Mouse (Mus musculus) midbrain, embryonic 15.5 days (tissue): Measurements from ENCODE around the gene Castor1. TPM values are rescaled to one million over a fixed set of nuclear protein-coding genes. Genes with fewer than 3 reads are reported as not detected.
"Not testable (repeated sequence)": the region's sequence is repeated elsewhere in the genome, so short reads cannot be mapped to it uniquely, and the experiment has no call there.

ENCODE experiments used
- ATAC-seq: fragments of 200-750 bp; cut with Nextera tagmentation; replicated peaks from 2 replicates; pipeline ENCODE4 v1.8.0; 2017; ENCODE audit warnings: moderate TSS enrichment
- H3K27ac ChIP-seq: fragments of 300-500 bp; sonication (generic); 2 replicates; pipeline ENCODE4 v1.5.1; 2015; ENCODE audit warnings: mild to moderate bottlenecking, inconsistent platforms
- H3K27me3 ChIP-seq: fragments of 300-500 bp; sonication (generic); replicated peaks from 2 replicates; pipeline ENCODE4 v1.6.1; 2015; ENCODE audit warnings: inconsistent platforms
- H3K36me3 ChIP-seq: fragments of 300-500 bp; sonication (generic); replicated peaks from 2 replicates; pipeline ENCODE4 v1.6.1; 2015; ENCODE audit warnings: inconsistent platforms
- H3K4me1 ChIP-seq: fragments of 300-500 bp; sonication (generic); 2 replicates; pipeline ENCODE4 v1.6.1; 2015; ENCODE audit warnings: inconsistent platforms
- H3K4me2 ChIP-seq: fragments of 300-500 bp; sonication (generic); 2 replicates; pipeline ENCODE4 v1.6.1; 2015; ENCODE audit warnings: inconsistent platforms, mild to moderate bottlenecking, moderate library complexity
- H3K4me3 ChIP-seq: fragments of 300-500 bp; sonication (generic); 2 replicates; pipeline ENCODE4 v1.5.1; 2015; ENCODE audit warnings: mild to moderate bottlenecking, inconsistent platforms
- H3K9ac ChIP-seq: fragments of 300-500 bp; sonication (generic); 2 replicates; pipeline ENCODE4 v1.6.1; 2015; ENCODE audit warnings: mild to moderate bottlenecking, inconsistent platforms
- H3K9me3 ChIP-seq: fragments of 300-500 bp; sonication (generic); 2 replicates; pipeline ENCODE4 v1.6.1; 2016; ENCODE audit warnings: inconsistent platforms
- WGBS: fragments of 180-500 bp; shearing (Covaris S2); methylation state at CpG from one replicate; pipeline ENCODE4 v1.1.7; 2015; ENCODE audit warnings: mixed read lengths; 5-methylcytosine and 5-hydroxymethylcytosine counted together
- polyA plus RNA-seq: library from polyadenylated mRNA; unstranded; fragments of >200 nt; fragmentation: Nextera tagmentation; extraction: Ambion mirVana; gene quantifications from 2 replicates; pipeline ENCODE4 v1.2.1, GENCODE M21; 2015

Gene Castor1
- polyA plus RNA-seq, result 2.6 and 3.6 TPM in 2 replicates

DNA sequence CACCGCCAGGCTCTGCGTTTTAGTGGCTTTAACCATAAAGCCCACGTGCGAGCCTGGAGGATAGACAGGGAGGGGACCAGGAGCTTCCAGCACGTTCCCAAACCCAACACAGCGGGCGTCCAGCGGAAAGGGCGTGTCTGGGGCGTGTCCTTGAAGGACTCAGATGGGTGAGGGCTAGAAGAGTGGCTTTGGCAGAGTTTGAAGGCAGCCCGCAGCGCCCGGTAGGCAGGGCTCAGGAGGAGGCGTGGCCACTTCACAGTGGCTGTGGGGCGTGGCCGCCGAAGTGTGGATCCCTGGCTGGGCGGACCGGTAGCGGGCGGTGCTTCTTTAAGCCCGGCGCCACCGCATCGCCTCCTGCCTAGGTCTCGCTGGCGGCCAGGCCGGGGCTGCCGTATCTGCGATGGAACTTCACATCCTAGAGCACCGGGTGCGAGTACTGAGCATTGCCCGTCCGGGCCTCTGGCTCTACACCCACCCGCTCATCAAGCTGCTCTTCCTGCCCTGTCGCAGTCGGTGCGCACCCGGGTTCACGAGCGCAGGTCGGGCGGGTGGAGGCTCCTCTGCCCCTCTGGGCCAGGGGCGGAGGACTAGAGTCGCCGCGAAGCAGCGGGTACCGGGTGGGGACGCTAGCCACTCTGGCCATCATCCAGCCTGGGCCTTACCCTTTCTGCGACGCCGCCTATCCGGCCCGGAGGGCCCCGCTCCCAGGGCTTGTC lies at the start of gene Castor1:
Castor1 (plus strand) TSS at position 312 of the 716 bp plus-strand sequence.
- peak; percentile 46 for ATAC-seq
- WGBS, result 1% methylated on average over 56 of the region's 56 CpGs
- H3K9me3 ChIP-seq, result no peaks in the 10 kb centered on the region
- peak within 1 kb of the TSS; percentile 40 for H3K4me3 ChIP-seq
- peaks cover 26% of the 10 kb centered on the region for H3K27me3 ChIP-seq
- peaks cover 10% of the 10 kb centered on the region for H3K4me1 ChIP-seq
- H3K36me3 ChIP-seq, result peaks cover 5% of the 10 kb centered on the region; the same call in 1 of the 2 replicates
- no peak within 1 kb of the TSS for H3K27ac ChIP-seq
- H3K4me2 ChIP-seq, result peak within 1 kb of the TSS; percentile 77
- peak within 1 kb of the TSS; percentile 33; the same call in 1 of the 2 replicates for H3K9ac ChIP-seq

DNA sequence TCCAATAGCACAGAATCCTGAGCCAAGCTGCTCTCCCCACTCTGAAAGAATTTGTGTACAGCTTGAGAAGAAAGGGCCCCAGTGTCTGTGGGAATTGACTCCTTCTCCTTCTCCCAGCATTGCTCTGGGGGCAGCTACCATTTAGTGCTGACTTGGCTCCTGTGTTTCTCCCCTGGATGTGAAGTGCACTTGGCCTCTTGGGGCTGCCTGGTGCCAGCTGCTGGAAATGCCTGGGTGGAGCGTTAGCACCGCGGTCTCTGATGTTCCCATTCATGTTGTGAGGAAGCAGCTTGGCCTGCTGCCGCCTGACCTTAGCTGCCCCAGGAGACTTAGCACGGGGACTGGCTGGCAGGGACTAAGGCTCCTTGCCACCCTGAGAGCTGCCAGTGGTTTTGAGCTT lies 43.4 kb upstream of the Castor1 start:
- Histone ChIP-seq H3K4me1 (no peaks in the 10 kb centered on the region), H3K4me2 (no peak overlapping the region), H3K9ac (no peak overlapping the region), H3K9me3 (no peaks in the 10 kb centered on the region), H3K27me3 (no peaks in the 10 kb centered on the region), H3K4me3 (no peak overlapping the region), H3K27ac (no peak overlapping the region), H3K36me3 (peaks cover 96% of the 10 kb centered on the region)
- WGBS, result 78% methylated on average over 5 of the region's 5 CpGs
- 0 out of 2 replicates have a peak, but pooled peaks have one; percentile 37 for ATAC-seq

DNA sequence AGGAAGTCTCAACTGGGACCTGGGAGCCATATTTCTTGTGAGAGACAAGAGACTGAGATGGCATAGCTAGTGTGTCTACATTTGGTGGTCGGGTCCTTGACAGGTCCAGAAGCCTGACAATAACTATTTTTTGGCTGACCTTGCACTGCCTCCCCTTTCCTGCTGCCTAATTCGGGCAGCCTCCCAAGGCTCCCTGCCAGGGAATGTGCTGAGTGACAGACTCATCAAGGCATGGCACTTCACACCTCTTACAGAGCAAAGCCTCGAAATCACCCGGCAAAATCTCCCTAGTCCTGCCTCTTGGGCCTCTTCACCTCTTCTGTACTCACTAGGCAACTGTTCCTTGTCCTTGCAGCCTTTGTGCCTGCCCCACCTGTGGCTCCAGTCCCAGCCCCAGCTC lies 40.3 kb upstream of the Castor1 start:
- 92% methylated on average over 4 of the region's 4 CpGs for WGBS
- no peak overlapping the region for H3K4me3 ChIP-seq

DNA sequence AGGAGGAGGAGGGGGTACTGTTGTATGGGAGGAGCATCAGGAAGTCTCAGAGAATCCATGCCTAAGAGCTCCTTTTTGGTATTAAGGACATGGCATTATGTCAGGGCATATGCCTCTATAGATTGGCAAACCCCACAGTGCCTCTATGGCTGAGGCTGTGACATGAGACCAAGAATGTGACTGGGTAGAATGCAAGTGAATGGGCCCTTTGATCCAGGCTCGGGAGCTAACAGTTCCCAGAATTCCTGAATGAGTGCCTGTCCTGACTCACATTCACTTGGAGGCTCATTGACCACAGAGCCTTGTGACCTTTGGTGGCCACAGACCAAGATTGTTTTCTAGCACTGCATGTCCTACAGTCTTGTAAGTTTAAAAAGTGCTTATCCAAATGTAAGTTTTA lies 36.0 kb upstream of the Castor1 start:
- no peaks in the 10 kb centered on the region for H3K9me3 ChIP-seq
- no peaks in the 10 kb centered on the region for H3K27me3 ChIP-seq
- ATAC-seq, result no peak
- no peak overlapping the region for H3K9ac ChIP-seq
- peaks cover under 1% of the 10 kb centered on the region; the same call in 1 of the 2 replicates for H3K4me1 ChIP-seq
- H3K36me3 ChIP-seq, result peaks cover 56% of the 10 kb centered on the region
- H3K4me3 ChIP-seq, result no peak overlapping the region
- no peak overlapping the region for H3K27ac ChIP-seq
- H3K4me2 ChIP-seq, result no peak overlapping the region
- 9% methylated on average over 1 of the region's 1 CpGs for WGBS

More for the DNA sequence above, 40.3 kb upstream of the Castor1 start:
- no peak overlapping the region for H3K4me2 ChIP-seq
- H3K27ac ChIP-seq, result no peak overlapping the region
- no peak overlapping the region for H3K9ac ChIP-seq
- peaks cover 93% of the 10 kb centered on the region for H3K36me3 ChIP-seq
- no peaks in the 10 kb centered on the region for H3K9me3 ChIP-seq
- H3K4me1 ChIP-seq, result no peaks in the 10 kb centered on the region
- ATAC-seq, result no peak
- no peaks in the 10 kb centered on the region for H3K27me3 ChIP-seq

DNA sequence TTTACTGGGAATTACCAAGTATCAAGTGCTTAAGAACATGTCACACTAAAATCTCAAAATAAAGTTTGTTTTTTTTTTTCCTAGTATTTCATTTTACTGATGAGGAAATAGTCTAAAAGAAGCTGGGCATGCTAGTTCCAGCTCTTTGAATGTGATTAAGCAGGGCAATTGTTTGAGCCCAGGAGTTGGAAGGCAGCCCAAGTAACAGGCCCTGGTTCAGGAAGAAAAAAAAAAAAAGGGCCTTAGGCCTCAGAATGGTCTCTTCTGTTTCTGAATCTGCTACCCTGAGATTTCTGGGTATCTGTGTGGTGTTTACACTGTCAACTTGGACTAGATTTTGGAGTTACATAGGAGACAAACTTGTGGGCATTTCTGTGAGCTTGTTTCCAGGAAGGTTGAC lies 34.5 kb upstream of the Castor1 start:
- no peak for ATAC-seq
- no peaks in the 10 kb centered on the region for H3K27me3 ChIP-seq
- no peak overlapping the region for H3K9ac ChIP-seq
- H3K36me3 ChIP-seq, result peaks cover 42% of the 10 kb centered on the region
- peaks cover 15% of the 10 kb centered on the region for H3K4me1 ChIP-seq
- H3K4me3 ChIP-seq, result no peak overlapping the region
- H3K4me2 ChIP-seq, result no peak overlapping the region
- H3K27ac ChIP-seq, result no peak overlapping the region
- H3K9me3 ChIP-seq, result no peaks in the 10 kb centered on the region

DNA sequence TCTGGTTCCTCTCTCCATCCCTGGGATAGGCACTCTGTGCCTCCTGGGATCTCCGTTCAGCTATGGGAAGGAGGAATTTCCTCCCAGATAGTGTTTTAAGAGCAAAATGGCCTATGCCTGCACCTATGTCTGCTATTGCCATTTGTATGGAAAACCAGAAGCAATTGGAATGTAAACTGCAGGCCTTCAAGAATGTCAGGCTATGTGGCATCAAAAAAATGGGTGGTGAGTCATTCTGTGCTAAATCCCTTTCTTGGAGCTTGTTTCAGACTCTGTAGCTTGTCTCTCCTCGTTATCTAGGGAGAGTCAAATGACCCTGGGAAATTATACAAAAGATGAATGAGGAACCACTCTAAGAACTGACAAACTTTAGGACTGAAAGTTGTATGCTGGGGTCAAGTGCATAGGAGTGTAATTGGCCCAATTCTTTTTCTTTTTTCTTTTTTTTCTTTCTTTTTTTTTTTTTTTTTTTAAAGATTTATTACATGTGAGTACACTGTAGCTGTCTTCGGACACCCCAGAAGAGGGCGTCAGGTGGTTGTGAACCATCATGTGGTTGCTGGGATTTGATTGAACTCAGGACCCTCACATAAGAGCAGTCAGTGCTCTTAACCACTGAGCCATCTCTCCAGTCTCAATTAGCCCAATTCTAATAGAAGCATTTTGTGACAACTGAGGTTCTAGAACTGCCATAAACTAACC lies 33.6 kb upstream of the Castor1 start:
- no peak overlapping the region; the same call in 1 of the 2 replicates for H3K27ac ChIP-seq
- ATAC-seq, result no peak
- peaks cover 33% of the 10 kb centered on the region for H3K36me3 ChIP-seq
- 79% methylated on average over 4 of the region's 4 CpGs for WGBS
- H3K9me3 ChIP-seq, result no peaks in the 10 kb centered on the region
- H3K27me3 ChIP-seq, result no peaks in the 10 kb centered on the region
- no peak overlapping the region for H3K4me3 ChIP-seq
- H3K4me1 ChIP-seq, result peaks cover 16% of the 10 kb centered on the region
- H3K4me2 ChIP-seq, result no peak overlapping the region
- no peak overlapping the region for H3K9ac ChIP-seq

DNA sequence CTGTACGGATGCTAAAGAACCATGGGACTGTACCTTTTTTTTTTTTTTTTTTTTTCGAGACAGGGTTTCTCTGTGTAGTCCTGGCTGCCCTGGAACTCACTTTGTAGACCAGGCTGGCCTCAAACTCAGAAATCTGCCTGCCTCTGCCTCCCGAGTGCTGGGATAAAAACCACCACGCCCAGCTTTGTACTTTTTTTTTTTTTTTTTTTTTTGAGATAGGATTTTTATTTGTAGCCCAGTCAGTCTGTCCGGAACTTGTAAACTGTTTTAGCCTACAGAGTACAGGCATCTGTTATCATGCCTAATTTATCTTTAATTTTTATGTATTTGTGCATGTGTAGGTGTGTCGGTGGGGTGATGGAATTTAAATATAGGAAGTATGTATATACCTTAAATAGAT lies 32.5 kb upstream of the Castor1 start:
- Histone ChIP-seq H3K4me1 (peaks cover 18% of the 10 kb centered on the region), H3K36me3 (peaks cover 23% of the 10 kb centered on the region)
- WGBS, result 92% methylated on average over 6 of the region's 6 CpGs
- not testable (repeated sequence) for H3K9ac ChIP-seq, ATAC-seq, H3K27me3 ChIP-seq, H3K4me2 ChIP-seq, H3K4me3 ChIP-seq, H3K27ac ChIP-seq, H3K9me3 ChIP-seq

DNA sequence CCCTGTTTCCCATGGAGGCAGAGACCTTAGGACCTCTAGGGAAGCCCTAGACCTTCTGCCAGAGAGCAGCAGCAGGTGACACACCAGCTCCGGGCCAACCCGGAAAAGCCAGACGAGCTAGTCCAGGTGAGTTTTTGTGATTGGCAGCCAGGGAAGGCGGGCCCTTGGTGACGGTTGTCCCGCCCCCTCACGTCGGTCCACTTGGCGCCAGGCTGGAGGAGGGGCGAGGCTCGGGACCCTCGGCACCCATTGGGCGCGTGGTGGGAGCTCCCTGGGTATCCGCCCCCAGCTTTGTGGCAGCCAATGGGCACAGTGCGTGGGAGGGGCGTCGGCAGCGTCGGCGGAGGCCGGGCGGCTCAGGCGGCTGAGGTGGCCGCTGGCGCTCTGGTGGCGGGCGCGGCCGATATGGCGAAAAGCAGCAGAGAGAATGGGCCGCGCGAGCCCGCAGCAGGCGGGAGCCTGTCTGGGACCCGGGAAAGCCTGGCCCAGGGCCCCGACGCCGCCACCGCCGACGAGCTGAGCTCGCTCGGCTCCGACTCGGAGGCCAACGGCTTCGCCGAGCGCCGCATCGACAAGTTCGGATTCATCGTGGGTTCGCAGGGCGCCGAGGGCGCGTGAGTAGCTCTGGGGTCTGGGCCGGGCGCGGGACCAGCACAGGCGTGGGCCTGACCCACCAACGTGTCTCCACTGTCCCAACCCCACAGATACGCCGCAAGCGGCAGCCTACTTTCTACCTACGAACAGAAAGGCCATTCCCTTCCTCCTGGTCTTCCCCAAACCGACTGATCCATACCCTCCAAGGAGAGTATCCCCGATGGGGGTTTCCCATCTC lies 31.3 kb upstream of the Castor1 start, which contains the start of gene Tbc1d10a:
Tbc1d10a (plus strand) TSS at position 304 of the 832 bp plus-strand sequence.
- peaks cover 14% of the 10 kb centered on the region for H3K36me3 ChIP-seq
- under 1% methylated on average over 70 of the region's 71 CpGs for WGBS
- peak within 1 kb of the TSS; percentile 80 for H3K27ac ChIP-seq

DNA sequence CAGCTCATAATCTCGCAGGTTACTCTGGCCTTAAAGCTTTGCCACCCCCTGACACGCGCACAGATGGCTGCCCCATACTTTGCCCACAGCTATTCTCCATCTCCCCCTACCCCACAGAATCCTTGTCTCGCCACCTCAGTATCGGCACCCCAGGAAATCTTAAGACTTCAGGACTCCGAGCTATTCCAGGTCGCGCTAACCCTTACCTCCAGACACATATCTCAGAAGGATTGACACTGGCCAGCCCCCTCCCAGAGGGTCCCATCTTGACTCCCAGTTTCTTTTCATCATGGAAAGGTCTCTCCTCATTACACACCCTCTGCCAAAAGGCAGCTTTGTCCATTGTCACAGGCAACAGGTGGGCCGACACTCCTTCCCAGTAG lies 30.7 kb upstream of the Castor1 start:
- Histone ChIP-seq H3K9ac (peak overlapping the region; percentile 93), H3K4me3 (peak overlapping the region; percentile 92), H3K9me3 (no peaks in the 10 kb centered on the region), H3K36me3 (peaks cover 9% of the 10 kb centered on the region), H3K4me2 (peak overlapping the region; percentile 89), H3K27me3 (no peaks in the 10 kb centered on the region), H3K27ac (peak overlapping the region; percentile 80; the same call in 1 of the 2 replicates), H3K4me1 (peaks cover 26% of the 10 kb centered on the region)
- peak; percentile 10; the same call in 1 of the 2 replicates for ATAC-seq
- 11% methylated on average over 9 of the region's 9 CpGs for WGBS

More for the DNA sequence above, 31.3 kb upstream of the Castor1 start, which contains the start of gene Tbc1d10a:
- peak within 1 kb of the TSS; percentile 92 for H3K4me3 ChIP-seq
- no peaks in the 10 kb centered on the region for H3K9me3 ChIP-seq
- H3K4me2 ChIP-seq, result peak within 1 kb of the TSS; percentile 89
- H3K27me3 ChIP-seq, result no peaks in the 10 kb centered on the region
- ATAC-seq, result peak; percentile 100
- peaks cover 26% of the 10 kb centered on the region for H3K4me1 ChIP-seq
- H3K9ac ChIP-seq, result peak within 1 kb of the TSS; percentile 93

DNA sequence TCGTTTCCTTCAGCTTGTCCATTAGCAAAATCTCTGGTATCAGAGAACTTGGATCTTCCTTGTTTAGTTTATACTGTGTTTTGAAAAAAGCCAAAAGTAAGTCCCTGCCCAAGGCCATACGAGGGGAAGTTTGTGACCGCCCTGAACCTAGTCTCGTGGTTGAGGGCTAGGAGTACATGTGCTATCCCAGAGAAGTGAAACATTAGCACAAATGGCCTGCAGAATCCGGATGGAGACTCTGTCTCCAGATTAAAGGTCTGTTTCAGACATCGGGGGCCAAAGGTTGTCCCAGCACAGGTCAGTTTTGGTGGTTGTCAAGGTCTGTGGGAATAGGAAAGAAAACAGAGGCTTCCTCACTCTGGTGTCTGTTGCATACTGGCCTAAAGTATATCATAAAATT lies 28.8 kb upstream of the Castor1 start:
- Histone ChIP-seq H3K4me3 (no peak overlapping the region), H3K36me3 (no peaks in the 10 kb centered on the region), H3K9me3 (no peaks in the 10 kb centered on the region), H3K4me2 (no peak overlapping the region), H3K27ac (no peak overlapping the region), H3K27me3 (no peaks in the 10 kb centered on the region), H3K9ac (no peak overlapping the region), H3K4me1 (peaks cover 26% of the 10 kb centered on the region)
- ATAC-seq, result no peak
- WGBS, result 88% methylated on average over 6 of the region's 6 CpGs

DNA sequence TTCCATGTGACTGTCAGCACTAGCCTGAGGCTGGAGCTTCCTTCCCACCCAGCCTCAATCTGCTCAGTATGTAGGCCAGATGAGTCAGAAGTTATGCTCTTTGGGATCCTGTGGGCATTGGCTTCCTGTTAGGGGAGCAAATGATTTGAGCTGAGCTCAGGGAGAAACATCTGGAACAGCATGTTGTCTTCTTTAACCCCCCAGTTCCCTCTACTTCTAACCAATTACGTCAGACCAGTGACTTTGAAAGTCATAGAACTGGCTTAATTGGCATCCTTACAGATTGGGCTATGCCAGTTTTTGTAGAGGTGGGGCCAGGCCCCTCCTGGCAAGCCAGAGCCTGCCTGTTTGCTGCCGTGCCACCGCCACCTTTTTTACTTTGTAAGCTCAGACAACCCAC lies 27.3 kb upstream of the Castor1 start:
- no peaks in the 10 kb centered on the region for H3K9me3 ChIP-seq
- H3K27ac ChIP-seq, result no peak overlapping the region
- H3K4me3 ChIP-seq, result no peak overlapping the region
- no peaks in the 10 kb centered on the region for H3K27me3 ChIP-seq
- no peak overlapping the region for H3K4me2 ChIP-seq
- no peak for ATAC-seq
- no peaks in the 10 kb centered on the region for H3K36me3 ChIP-seq
- H3K9ac ChIP-seq, result no peak overlapping the region
- 79% methylated on average over 3 of the region's 3 CpGs for WGBS
- H3K4me1 ChIP-seq, result peaks cover 26% of the 10 kb centered on the region

DNA sequence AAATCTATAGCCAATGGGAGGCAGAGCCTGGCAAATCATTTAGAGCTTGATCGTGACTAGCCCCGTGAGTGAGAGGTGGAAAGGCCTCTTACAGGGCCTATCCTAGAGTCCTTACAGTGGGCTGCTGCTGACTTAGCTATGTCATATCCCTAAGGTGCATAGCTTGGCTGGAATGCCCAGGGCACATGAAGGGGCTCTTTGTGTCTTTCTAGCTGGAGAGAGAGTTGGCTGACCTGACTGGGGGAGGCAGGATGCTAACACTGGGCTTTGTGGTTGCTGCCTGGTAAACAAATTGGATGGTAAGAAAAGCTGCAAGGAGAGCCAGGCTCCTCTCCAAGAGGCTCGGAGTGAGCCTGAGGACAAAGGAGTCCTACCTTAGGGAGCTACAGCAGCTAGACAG lies 25.3 kb upstream of the Castor1 start:
- Histone ChIP-seq H3K4me2 (no peak overlapping the region), H3K4me1 (peaks cover 19% of the 10 kb centered on the region), H3K9me3 (no peaks in the 10 kb centered on the region), H3K27me3 (no peaks in the 10 kb centered on the region), H3K36me3 (no peaks in the 10 kb centered on the region), H3K27ac (no peak overlapping the region), H3K9ac (no peak overlapping the region), H3K4me3 (no peak overlapping the region)
- 79% methylated on average over 3 of the region's 3 CpGs for WGBS
- no peak for ATAC-seq
